Mouse (Mus musculus): ENCODE results near the gene Pcgf5.

Pcgf5 gene

DNA sequence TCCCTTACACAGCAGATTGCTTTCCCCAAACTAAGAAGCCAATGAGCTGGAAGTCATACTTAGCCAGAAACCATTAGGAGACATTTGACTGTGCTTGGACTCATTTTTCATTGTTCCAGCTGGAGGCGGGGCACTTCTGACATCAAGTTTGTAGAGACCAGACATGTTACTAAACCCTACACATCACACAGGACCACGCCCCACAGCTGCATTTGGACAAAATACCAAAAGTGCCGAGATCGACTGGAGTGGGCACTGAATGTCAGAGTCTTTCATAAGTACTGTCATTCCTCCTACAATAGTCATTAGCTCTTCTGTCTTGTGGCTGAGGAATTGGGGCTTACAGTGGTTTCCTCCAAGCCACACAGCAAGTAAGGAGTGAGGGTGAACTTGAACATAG is 148.4 kb downstream of the Pcgf5 start:
- no peak for DNase-seq

DNA sequence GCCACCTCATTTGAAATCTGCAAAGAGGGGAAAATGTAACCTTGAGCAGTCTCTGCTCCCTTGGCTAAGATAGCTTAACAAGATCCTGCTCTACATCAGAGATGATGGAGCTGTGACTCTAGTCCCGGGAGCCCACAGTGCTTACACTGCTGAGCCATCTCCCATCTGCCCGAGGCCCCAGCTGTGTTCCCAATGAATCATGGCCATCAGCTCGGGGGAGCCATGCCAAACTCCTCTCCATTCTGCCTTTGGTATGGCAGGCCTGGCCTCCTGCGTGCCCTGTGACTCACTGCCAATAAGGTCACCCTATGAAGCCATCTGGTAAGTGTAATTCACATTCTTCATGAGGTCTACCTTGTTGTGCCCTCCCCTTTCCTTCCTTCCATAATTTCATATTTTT is 149.0 kb downstream of the Pcgf5 start:
- DNase-seq, result no peak

DNA sequence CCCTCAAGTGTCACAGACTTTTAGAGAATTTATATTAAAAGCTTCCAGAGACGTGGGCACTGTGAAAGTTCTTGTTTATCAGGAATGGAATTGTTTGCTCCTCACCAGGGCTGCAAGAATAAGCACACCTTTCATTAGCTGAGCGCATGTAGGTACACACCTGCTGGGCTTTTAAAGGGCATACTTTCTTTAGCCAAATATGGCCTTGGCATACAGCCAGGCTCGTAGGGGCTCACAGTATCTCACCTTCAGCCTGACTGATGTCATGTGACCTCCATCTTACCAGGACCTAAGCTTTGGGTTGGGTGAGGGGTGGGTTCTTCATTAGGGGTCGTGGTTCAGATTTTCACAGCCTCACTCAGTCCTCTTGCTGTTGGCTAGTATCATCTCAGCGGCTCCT is 149.6 kb downstream of the Pcgf5 start:
- no peak for DNase-seq

DNA sequence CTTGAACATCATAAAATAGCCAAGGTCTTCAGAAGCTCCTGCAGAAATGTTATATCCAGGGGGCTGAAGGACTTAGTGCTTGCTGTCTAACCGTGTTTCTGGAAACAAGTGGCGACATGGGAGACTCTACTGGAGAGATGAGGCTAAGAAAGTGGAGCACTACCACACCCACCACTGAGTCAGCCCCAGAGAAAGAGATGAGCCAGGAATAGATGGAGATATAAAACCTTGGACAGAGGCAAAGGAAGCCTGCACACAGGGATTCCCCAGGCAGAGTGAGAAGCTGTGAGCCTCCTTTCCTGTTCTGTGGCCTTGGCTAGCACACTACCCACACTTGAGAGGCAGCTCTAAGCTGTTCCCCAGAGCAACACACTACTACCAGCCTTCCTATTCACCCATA is 156.6 kb downstream of the Pcgf5 start:
- DNase-seq, result no peak

All from kidney, postnatal 14 days (tissue).